Mouse (Mus musculus) spleen, adult 2 months (tissue): ENCODE data around the gene Fam241a.

ENCODE experiments used
- CTCF ChIP-seq: fragments of 200-500 bp; IDR thresholded peaks from 2 replicates; pipeline ENCODE4 v1.5.1; 2011; ENCODE audit warnings: mild to moderate bottlenecking, inconsistent platforms; ENCODE audit not compliant: insufficient read depth, insufficient read length, insufficient replicate concordance; ENCODE audit errors: extremely low read depth
- POLR2A ChIP-seq: fragments of 200-500 bp; IDR thresholded peaks from 2 replicates; pipeline ENCODE4 v1.6.1; 2011; ENCODE audit warnings: low read depth, low read length, inconsistent platforms

DNA sequence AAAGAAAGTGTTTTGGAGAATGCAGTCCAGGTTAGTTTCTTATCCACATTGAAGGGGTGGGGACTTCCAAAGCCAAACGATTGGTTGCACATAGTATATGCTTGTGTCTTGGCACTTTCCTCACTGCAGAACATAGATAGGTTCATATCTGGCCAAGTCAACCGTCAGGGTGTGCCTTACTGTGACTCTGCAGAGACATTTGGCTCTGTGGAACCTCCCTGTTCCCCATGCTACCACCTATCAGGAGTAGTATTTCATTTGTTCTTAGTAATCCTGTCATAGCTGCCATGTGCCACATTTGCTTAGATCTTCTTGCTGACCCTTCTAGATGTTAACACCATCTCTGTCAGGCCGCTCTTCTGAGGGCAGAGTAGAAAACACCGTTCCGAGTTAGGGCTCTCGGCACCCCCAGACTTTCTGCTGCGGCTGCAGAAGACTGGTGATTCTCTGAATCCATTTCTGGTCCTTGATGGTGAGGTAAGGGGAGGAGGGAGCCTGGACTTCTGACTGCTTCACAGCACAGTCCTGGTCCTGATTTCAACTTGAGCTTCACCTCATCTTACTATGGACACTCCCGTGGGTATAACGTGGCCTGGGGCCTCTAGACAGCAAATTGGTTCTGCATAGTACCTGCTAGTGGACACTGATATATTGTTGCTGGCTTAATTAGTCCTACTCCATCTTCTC, 34.3 kb upstream of the Fam241a start:
- no peak for TF ChIP-seq POLR2A
- no peak for TF ChIP-seq CTCF
